Mouse (Mus musculus) stomach, embryonic 14.5 days (tissue): ENCODE results near the gene Lrch3. TPM values are rescaled to one million over a fixed set of nuclear protein-coding genes. Genes with fewer than 3 reads are reported as not detected.

ENCODE experiments used
- ATAC-seq: fragments of 200-750 bp; cut with Nextera tagmentation; 2 replicates; pipeline ENCODE4 v1.8.0; 2017; ENCODE audit warnings: low read depth, moderate TSS enrichment; ENCODE audit not compliant: insufficient number of reproducible peaks, insufficient read depth, low FRiP score
- H3K27ac ChIP-seq: fragments of 300-500 bp; sonication (generic); 2 replicates; pipeline ENCODE4 v1.5.1; 2014; ENCODE audit warnings: mild to moderate bottlenecking, low read length, moderate library complexity, mixed read lengths
- H3K27me3 ChIP-seq: fragments of 300-500 bp; sonication (generic); 2 replicates; pipeline ENCODE4 v1.6.1; 2014; ENCODE audit warnings: low read length, control low read depth, mixed read lengths; ENCODE audit not compliant: control insufficient read depth, insufficient read depth
- H3K36me3 ChIP-seq: fragments of 300-500 bp; sonication (generic); 2 replicates; pipeline ENCODE4 v1.6.1; 2014; ENCODE audit warnings: mild to moderate bottlenecking, control low read depth, low read length, moderate library complexity, mixed read lengths; ENCODE audit not compliant: control insufficient read depth, insufficient read depth
- H3K4me1 ChIP-seq: fragments of 300-500 bp; sonication (generic); 2 replicates; pipeline ENCODE4 v1.6.1; 2014; ENCODE audit warnings: low read length, control low read depth, mixed read lengths; ENCODE audit not compliant: control insufficient read depth, insufficient read depth
- H3K4me2 ChIP-seq: fragments of 300-500 bp; sonication (generic); replicated peaks from 2 replicates; pipeline ENCODE4 v1.6.1; 2014; ENCODE audit warnings: low read depth, low read length, control low read depth
- H3K4me3 ChIP-seq: fragments of 300-500 bp; sonication (generic); 2 replicates; pipeline ENCODE4 v1.5.1; 2014; ENCODE audit warnings: low read depth, low read length, control low read depth
- H3K9ac ChIP-seq: fragments of 300-500 bp; sonication (generic); replicated peaks from 2 replicates; pipeline ENCODE4 v1.6.1; 2014; ENCODE audit warnings: low read depth, mild to moderate bottlenecking, control low read depth, low read length, moderate library complexity, mixed read lengths
- H3K9me3 ChIP-seq: fragments of 300-500 bp; sonication (generic); 2 replicates; pipeline ENCODE4 v1.6.1; 2016; ENCODE audit warnings: low read depth, low read length, control low read depth; ENCODE audit not compliant: control insufficient read depth
- WGBS: fragments of 180-500 bp; shearing (Covaris S2); extraction: QIAGEN DNeasy Blood & Tissue Kit; methylation state at CpG from one replicate; pipeline ENCODE4 v1.1.7; 2014; 5-methylcytosine and 5-hydroxymethylcytosine counted together
- polyA plus RNA-seq: library from polyadenylated mRNA; unstranded; fragments of >200 nt; fragmentation: Nextera tagmentation; extraction: Ambion mirVana; gene quantifications from 2 replicates; pipeline ENCODE4 v1.2.1, GENCODE M21; 2014

Gene Lrch3
- polyA plus RNA-seq, 1 experiment from 2014 or later = 34.1 TPM

GRCm38 (mm10) chr16:32948016-32948415, 34.1 kb downstream of the Lrch3 start:
- ATAC-seq = no peak

GRCm38 (mm10) chr16:32948656-32949055, 34.8 kb downstream of the Lrch3 start:
- Histone ChIP-seq H3K27me3 (no peaks in the 10 kb centered on the region), H3K36me3 (peaks cover 3% of the 10 kb centered on the region; the same call in 1 of the 2 replicates), H3K27ac (no peak overlapping the region), H3K4me3 (no peak overlapping the region), H3K4me2 (no peak overlapping the region), H3K9me3 (no peaks in the 10 kb centered on the region), H3K4me1 (no peaks in the 10 kb centered on the region), H3K9ac (no peak overlapping the region)
- ATAC-seq = no peak
- WGBS = 92% methylated on average over 5 of the region's 5 CpGs

More at GRCm38 (mm10) chr16:32948016-32948415, 34.1 kb downstream of the Lrch3 start:
- Histone ChIP-seq H3K4me3 (no peak overlapping the region), H3K27ac (no peak overlapping the region), H3K4me2 (no peak overlapping the region), H3K9me3 (no peaks in the 10 kb centered on the region), H3K36me3 (peaks cover 3% of the 10 kb centered on the region; the same call in 1 of the 2 replicates), H3K27me3 (no peaks in the 10 kb centered on the region), H3K9ac (no peak overlapping the region), H3K4me1 (no peaks in the 10 kb centered on the region)
- WGBS = 87% methylated on average over 8 of the region's 8 CpGs

DNA sequence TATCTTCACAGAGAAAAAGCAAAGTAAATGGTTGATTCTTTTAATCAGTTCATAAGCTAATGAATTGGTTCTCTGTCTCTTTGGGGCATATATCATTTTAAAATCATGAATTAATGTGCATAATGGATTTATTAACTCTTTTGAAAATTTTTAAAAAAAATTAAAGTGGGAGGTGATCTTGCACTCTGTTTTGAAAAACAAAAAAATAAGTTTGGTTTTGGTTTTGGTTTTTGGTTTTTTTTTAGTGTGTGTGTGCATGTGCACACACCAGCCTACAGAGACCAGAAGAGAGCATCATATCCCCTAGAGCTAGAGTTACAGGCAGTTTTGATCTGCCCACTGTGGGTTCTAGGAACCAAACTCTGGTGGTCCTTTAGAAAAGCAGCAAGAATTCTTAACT, 35.4 kb downstream of the Lrch3 start:
- Histone ChIP-seq H3K36me3 (peaks cover 3% of the 10 kb centered on the region; the same call in 1 of the 2 replicates), H3K4me2 (no peak overlapping the region), H3K9me3 (no peaks in the 10 kb centered on the region), H3K27ac (no peak overlapping the region), H3K9ac (no peak overlapping the region), H3K4me1 (no peaks in the 10 kb centered on the region), H3K27me3 (no peaks in the 10 kb centered on the region), H3K4me3 (no peak overlapping the region)
- ATAC-seq = no peak

GRCm38 (mm10) chr16:32951074-32951473, 37.2 kb downstream of the Lrch3 start:
- Histone ChIP-seq H3K4me2 (no peak overlapping the region), H3K36me3 (peaks cover 12% of the 10 kb centered on the region), H3K4me3 (no peak overlapping the region), H3K9ac (no peak overlapping the region), H3K9me3 (no peaks in the 10 kb centered on the region), H3K27me3 (no peaks in the 10 kb centered on the region), H3K4me1 (no peaks in the 10 kb centered on the region), H3K27ac (no peak overlapping the region)
- no peak for ATAC-seq
- 89% methylated on average over 2 of the region's 2 CpGs for WGBS

GRCm38 (mm10) chr16:32953806-32954205, 39.9 kb downstream of the Lrch3 start:
- H3K36me3 ChIP-seq = peaks cover 12% of the 10 kb centered on the region
- H3K4me2 ChIP-seq = no peak overlapping the region
- 78% methylated on average over 5 of the region's 5 CpGs for WGBS
- no peaks in the 10 kb centered on the region for H3K9me3 ChIP-seq
- ATAC-seq = no peak
- no peaks in the 10 kb centered on the region for H3K27me3 ChIP-seq
- H3K9ac ChIP-seq = no peak overlapping the region
- no peaks in the 10 kb centered on the region for H3K4me1 ChIP-seq
- no peak overlapping the region for H3K4me3 ChIP-seq
- no peak overlapping the region for H3K27ac ChIP-seq

DNA sequence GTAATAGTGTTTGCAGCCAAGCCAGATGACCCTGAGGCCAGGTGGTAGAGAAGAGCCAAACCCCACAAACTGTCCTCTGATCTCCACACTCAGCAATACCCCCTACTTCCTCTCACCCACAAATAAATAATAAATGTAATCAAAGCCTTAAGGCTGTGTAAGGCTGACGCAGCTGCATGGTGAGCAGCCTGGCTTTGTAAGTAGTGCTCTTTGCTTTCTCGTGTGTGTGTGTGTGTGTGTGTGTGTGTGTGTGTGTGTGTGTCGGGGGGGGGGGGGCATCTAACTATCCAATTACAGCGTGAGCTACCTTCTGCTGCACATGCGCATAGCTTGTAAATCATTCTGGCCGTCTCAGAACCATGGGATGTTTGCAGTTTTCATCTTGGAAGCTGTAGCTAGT, 40.4 kb downstream of the Lrch3 start:
- H3K4me2 ChIP-seq = no peak overlapping the region
- no peaks in the 10 kb centered on the region for H3K27me3 ChIP-seq
- no peaks in the 10 kb centered on the region for H3K4me1 ChIP-seq
- no peak for ATAC-seq
- no peak overlapping the region for H3K9ac ChIP-seq
- no peaks in the 10 kb centered on the region for H3K9me3 ChIP-seq
- 59% methylated on average over 6 of the region's 6 CpGs for WGBS
- H3K27ac ChIP-seq = no peak overlapping the region
- H3K4me3 ChIP-seq = no peak overlapping the region
- H3K36me3 ChIP-seq = peaks cover 12% of the 10 kb centered on the region

GRCm38 (mm10) chr16:32956889-32957288, 43.0 kb downstream of the Lrch3 start:
- H3K4me3 ChIP-seq = no peak overlapping the region
- no peaks in the 10 kb centered on the region for H3K27me3 ChIP-seq
- no peaks in the 10 kb centered on the region for H3K4me1 ChIP-seq
- H3K4me2 ChIP-seq = no peak overlapping the region
- no peak for ATAC-seq
- no peaks in the 10 kb centered on the region for H3K9me3 ChIP-seq
- 57% methylated on average over 5 of the region's 5 CpGs for WGBS
- H3K9ac ChIP-seq = no peak overlapping the region
- peaks cover 24% of the 10 kb centered on the region for H3K36me3 ChIP-seq
- H3K27ac ChIP-seq = no peak overlapping the region

DNA sequence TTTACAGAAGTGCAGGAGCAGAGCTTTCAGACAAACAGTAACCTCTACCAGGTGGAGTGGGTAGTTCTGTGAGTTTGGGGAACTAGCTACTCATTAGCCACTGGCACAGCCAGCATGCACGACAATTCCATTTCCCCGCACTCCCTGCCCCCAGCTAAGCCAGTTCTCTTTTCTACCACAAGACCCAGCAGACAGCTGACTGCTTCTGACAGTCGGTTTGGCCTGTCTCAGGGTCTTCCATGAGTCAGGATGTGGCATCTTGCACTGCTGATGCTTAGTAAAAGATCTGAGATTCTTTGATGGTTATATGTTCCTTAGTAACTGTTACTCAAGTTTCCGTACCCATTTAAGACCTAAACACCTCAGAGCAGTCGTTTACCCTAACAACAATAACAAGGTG, 58.6 kb downstream of the Lrch3 start:
- Histone ChIP-seq H3K4me2 (no peak overlapping the region), H3K4me3 (no peak overlapping the region), H3K9me3 (no peaks in the 10 kb centered on the region), H3K36me3 (peaks cover 22% of the 10 kb centered on the region), H3K27me3 (no peaks in the 10 kb centered on the region), H3K27ac (no peak overlapping the region), H3K9ac (no peak overlapping the region), H3K4me1 (no peaks in the 10 kb centered on the region)
- 67% methylated on average over 5 of the region's 5 CpGs for WGBS
- ATAC-seq = no peak

DNA sequence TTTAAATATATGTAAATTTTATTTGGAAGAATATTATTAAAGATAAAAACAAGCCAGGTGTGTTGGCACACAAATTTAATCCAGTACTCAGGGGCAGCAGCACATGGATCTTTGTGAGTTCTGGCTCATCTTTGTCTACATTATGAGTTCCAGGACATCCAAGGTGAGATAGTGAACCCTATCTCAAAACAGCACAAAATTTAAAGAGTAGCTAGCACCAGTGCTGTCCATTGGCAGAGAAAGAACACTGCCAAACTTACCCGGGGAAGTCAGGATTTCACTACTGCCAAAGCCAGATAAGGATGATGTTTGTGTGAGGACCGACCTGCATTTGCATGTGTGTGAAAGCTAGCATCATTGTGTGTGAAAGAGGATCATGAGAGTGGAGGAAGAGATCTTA, 59.1 kb downstream of the Lrch3 start:
- ATAC-seq = no peak
- peaks cover 24% of the 10 kb centered on the region for H3K36me3 ChIP-seq
- no peaks in the 10 kb centered on the region for H3K4me1 ChIP-seq

More for the DNA sequence above, 59.1 kb downstream of the Lrch3 start:
- Histone ChIP-seq H3K4me3 (no peak overlapping the region), H3K9ac (no peak overlapping the region), H3K4me2 (no peak overlapping the region), H3K27me3 (no peaks in the 10 kb centered on the region), H3K27ac (no peak overlapping the region), H3K9me3 (no peaks in the 10 kb centered on the region)
- WGBS = 66% methylated on average over 2 of the region's 2 CpGs
